Mouse (Mus musculus): ENCODE results near the gene Ahnak2.

Ahnak2 gene

DNA sequence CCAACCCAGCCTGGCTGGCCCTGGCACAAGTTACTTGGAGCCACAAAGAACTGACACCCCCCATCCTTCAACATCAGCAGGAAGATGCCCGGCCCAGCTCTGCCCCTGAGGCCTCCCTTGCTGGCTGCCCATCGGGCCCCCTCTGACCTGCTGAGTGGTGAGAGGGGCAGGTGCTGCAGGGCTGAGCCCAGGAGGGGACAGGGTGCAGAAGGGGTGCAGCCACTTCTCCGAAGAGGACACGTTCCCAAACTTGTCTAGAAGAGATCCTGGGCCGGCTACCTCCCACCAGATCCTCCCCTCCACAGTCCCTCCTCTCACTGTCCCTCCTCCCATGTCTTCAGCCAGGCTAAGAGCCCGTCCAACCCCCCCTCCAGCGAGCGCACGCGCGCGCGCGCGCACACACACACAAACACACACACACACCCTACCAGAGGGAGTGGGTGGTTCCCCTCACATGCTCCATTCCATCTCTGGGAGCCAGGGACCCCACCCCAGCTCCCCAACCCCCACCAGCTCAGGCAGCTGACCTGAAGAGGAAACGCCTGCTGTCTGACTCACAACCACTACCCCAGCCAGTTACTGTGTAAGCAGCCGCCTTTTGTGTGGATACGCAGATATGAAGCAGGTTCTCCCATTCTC, 6.9 kb downstream of the Ahnak2 start:
- DNase-seq = no peak

DNA sequence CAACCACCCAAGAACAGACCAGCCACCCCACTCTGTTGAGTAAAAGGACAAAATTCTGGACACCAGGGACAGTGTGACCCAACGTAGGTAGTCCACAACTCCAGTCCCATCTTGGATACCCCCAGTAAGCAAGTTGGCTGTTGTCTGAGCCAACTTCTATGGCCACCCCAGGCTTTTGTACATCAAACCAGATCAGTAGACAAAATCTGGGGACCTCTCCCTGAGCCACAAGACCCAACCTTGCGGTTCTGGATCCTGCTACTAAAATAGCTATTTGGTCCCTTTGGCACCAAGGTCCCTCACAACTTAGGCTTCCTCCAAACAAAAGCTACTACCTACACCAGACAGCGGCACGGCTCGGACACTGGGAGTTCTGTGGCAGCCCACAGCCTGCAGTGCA, 7.5 kb downstream of the Ahnak2 start:
- DNase-seq = no peak

DNA sequence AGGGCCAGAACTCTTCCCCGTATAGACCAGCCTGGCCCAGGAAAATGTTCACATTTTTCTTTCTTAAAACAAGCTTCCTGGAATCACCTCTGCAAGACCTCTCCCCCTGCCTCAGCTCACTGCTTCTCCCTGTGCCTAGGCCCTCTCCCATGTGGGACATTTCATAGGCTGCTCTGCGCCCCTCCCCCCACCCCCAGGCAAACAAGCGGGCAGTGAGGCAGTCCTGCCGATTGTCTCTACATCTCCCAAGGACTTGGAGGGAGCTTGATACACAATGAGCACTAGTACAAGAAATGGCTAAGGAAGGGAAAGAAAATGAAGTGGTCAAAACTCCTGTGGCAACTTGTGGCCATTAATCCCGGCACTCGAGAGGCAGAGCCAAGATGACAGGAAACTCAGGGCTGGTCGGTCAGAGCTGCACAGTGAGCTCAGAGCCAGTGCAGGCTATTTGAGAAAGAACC, 8.1 kb downstream of the Ahnak2 start:
- DNase-seq = no peak

DNA sequence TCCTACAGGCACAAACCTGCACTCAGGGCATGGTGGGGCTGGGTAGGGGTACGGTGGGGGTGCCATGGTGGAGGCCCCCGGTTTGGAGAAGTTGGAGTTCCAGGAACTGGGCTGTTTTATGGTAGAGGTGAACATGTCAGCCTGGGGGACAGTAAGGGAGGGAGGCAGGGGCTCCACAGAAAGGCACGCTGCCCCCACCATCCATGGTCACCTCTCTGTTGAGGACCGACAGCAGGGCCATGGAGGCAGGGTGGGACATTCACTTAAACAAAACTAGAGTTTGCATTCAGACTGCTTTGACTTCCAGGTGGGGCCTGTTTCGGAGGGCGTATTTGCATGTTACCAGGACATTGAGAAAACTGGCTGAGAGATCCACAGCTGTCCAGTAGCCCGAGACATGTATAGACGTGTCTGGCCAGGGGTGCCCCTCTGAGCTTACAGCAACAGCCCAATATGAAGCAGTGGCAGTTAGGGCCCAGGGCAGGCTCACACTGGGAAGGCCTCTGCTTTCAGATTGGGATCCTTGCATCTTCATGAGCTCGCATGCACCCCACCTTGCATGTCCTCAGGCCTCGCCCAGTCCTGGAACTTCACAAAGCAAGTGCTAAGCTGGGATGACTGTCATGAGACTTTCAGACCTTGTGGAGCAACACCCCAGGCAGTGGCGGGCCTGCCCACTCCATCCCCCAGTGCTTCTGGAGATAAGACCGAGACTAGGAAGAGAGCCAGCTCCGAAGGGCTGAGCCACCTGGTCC, 8.7 kb downstream of the Ahnak2 start:
- DNase-seq = no peak

DNA sequence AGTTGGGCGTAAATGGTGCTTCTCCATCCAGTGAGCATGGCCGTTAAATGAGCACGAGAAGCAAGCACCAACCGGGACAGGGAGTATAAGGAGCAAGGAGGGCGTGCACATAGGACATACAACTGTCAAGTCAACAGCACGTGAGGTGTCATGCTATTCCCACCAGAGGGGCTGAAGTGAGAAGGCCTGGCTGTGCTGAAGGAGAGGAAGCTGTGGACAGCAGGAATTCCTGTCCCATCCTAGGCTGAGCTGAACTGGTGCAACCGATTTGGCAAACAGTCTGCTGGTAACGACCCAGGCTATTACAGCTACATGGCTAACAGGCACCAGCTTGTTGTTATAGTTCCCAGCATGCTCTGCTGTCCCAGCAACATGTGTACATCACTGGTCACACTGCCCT, 11.4 kb downstream of the Ahnak2 start:
- no peak for DNase-seq

DNA sequence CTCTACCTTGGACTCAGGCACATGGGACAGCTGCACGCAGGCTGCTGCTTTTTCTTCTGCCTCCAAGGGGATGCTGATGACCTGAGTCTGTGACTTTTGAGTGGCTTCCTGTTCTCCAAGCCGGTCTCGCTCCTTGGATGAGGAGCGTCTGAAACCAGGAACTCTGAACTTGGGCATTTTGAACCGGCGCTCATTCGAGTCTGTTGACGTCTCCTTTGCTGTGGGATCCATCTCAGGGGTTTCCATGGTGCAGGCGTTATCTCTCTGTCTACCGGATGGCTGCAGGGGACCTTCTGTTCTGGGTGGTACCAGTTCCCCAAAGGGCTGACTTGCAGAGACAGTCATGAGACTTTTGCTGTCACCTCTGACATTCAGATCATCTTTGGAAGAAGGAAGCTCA, 28.0 kb downstream of the Ahnak2 start:
- DNase-seq = no peak

DNA sequence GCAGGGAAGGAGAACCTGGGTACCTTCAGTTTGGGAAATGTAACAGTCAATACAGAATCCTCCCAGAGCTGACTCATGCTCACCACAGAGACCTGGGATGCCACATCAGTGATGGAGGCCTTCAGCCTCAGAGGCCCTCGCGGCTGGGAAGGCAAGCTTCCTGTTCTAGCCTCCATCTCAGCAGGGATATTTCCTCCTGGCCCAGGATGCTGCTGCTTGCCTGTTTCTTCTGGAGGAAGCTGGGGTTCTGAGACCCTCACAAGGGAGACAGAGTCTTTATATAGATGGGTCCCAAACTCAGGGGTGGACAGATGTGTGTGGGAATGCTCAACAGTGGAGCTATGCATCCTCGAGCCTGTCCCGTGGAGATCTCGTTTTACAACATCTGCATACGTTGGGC, 28.4 kb downstream of the Ahnak2 start:
- DNase-seq = no peak

DNA sequence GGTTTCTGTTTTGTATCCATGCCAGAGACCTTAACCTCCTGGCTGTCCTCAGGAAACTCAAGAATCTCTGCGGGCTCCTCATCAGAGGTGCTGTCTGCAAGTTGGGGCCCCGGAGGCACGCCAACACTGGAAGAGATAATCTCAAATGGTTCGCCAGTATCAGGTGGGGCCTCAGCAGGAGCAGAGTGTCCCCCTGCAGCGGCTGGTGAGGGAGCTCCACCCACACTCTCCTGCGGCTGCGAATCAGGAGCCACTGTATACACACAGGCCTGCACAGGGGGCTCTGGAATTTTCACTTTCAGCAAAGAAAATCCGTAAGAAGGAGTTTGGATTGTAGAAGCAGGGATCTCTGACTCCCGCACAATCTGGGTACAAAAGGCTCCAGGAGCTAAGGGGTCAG, 29.1 kb downstream of the Ahnak2 start:
- DNase-seq = no peak

DNA sequence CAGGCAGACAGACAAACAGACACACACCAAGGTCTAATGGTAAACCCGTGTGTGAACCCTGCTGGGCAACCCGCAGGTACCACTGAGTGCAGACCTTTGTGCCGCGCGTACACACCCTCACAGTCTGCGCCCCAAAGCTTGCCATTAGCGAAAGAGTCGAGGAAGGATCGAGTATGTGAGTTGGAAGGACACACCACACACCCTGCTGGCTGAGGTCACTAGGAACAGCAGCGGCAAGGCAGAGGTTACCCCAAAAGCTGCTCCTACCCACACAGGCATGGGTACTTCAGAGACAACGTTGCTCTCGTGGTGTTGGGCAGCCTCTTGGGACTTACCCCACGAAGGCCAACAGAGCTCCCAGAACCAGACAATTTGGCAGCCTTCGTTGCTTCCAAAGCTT, 30.2 kb downstream of the Ahnak2 start:
- DNase-seq = no peak

DNA sequence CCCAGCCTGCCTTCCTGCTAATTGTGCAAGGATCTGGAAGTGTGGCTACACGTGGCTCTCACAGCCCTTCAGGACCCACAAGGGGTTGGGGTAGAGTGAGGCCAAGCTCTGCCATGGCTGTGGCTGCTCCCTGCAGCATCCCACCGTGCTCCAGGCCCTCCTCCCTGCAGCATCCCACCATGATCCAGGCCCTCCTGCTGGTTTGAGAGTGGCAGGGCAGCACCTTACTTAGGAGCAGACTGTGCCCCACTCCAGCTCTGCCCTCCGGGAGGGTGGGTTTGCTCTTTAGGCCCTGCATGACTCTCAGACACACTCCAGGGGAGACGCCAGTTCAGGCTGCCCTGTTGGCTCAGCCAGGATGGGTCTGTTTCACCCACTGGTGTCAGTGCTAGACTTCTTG, 32.1 kb downstream of the Ahnak2 start:
- no peak for DNase-seq

DNA sequence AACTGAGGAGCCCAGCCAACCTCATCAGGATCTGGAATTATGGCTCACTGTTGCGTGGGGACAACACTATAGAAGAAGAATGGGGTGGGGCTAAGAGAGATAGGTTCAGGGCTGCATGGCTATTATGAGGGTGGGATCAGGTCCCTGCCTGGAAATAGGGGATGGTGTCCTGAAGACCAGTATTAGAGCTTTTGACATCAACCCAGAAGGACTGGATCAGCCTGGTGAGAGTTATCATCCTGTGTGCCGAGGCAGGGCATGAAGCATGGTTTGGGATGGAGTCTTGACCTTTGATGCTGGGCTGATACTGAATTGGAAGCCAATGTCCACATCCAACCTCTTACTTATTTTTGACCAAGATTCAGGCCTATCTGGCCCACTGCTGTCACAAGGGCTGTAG, 32.7 kb downstream of the Ahnak2 start:
- DNase-seq = no peak

DNA sequence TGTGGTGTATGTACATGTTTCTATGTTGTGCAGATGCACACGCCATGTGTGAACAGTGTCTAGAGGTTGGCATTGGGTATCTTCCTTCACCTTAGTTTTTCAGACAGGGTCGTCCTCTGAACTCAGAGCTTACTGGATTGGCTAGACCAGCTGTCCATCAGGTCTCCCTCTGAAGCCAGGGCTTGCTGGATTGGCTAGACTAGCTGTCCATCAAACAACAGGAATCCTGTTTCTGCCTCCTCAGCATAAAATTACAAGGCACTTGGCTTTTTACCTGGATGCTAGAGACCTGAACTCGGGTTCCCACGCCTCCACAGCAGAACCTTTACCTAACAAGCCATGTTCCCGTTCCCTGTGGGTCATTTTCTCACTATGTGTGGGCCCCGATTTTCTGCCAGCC, 33.4 kb downstream of the Ahnak2 start:
- DNase-seq = no peak

DNA sequence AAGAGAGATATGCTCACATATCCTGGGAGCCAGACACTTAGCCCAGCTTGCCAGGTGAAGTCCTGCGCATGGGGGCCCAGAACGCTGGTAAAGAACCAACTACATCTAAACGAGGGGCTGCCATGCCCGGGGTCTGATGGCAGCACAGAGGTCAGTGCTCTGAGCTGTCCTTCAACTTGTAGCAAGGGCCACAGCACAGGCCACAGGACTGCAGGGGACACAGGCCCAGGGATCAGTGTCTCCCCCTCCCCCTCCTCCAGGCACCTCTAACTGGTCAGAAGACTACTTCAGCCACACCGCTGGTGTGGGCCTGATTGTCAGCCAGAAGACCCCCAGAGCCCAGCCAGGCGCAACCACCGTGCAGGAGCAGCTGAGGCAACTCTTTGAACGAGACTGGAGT, 34.3 kb downstream of the Ahnak2 start:
- no peak for DNase-seq

DNA sequence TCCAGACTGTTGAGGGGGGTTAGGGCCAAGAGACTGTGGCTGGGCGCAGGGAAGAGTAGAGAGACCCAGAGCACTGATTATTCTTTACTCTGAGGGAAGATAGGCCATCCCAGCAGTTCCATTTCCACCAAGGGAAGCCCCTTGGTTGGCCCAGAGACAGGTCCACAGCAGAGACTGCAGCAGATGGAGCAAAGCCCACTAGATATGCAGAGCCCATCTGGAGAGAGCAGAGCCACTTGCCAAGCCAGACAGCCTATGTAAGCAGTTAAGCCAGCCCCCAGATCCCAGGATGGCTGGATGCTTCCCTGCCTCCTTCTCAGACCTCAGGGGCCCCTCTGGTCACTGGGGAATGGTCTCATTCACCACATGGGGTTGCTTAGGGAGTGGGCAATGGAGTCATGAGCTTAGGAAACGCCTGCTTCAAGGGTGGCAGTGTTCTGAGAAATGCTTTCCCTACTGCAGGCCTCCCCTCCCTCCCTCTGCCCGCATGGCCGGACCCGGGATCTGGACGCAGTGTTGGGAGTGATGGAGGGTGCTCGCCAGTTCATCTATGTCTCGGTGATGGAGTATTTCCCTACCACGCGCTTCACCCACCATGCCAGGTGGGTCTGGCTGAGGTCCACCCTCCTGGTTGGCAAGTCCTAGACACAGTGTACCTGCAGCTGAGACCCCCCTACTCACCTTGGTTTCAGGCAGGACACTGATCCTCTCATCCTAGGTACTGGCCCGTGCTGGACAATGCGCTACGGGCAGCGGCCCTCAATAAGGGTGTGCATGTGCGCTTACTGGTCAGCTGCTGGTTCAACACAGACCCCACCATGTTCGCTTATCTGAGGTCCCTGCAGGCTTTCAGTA, 35.2 kb downstream of the Ahnak2 start:
- no peak for DNase-seq

DNA sequence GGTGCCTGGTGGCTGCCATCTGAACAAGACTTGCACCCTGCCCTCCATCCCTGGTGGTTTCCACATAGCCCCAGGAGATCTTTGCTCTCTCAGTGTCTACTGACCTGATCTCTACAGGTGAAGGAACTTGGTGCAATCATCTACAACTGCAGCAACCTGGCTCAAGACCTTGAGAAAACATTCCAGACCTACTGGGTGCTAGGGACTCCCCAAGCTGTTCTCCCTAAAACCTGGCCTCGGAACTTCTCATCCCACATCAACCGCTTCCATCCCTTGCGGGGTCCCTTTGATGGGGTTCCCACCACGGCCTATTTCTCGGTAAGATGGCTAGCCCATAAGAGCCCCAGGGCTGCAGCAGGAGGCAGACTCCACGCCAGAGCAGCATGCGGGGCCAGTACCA, 35.9 kb downstream of the Ahnak2 start:
- no peak for DNase-seq

DNA sequence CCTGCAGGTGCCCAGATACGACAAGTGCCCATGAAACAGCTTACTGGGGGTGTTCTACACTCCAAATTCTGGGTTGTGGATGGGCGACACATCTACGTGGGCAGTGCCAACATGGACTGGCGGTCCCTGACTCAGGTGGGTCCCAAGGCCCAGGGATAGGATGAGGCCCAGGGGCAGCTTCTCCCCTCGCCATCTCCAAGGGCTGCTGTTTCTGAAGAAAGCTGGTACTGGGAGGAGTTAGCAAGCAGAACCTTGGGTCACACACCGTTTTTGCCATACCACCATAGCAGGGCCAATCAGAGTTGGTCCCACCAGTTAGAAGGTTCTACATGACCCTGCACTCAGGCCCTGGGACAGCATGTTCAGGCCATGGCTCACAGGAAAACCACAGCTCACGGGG, 37.5 kb downstream of the Ahnak2 start:
- no peak for DNase-seq

DNA sequence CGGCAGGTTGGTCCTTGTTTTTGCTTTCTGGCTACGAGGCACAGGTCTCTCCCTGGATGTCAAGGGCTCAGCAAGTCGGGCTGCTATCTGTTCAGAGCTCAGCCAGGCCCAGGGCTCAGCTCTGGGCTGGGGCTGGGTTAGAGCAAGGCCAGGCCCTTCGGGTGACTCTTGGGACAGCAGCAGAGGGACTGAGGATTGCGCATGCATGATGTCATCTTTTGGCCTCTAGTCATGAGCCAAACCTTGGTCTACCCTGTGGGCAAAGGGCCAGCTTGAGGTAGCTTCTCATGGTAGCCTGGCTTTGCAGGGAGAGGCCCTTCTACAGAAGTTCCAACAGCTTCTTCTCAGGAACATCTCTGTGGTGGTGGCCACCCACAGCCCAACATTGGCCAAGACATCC, 38.3 kb downstream of the Ahnak2 start:
- no peak for DNase-seq

DNA sequence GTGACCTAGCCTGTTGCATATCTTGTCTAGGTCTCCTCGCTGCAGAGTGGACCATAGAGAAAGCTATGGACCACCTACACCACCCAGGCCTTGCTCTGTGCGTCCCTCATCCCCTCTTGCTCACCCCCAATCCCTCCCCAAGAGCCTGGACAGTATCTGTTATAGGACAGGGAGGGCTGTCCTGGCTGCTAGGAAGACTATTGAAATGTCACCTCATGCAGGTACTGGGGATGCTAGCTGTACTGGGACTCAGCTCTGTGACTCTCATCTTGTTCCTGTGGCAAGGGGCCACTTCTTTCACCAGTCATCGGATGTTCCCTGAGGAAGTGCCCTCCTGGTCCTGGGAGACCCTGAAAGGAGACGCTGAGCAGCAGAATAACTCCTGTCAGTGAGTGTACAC, 39.3 kb downstream of the Ahnak2 start:
- DNase-seq = no peak

DNA sequence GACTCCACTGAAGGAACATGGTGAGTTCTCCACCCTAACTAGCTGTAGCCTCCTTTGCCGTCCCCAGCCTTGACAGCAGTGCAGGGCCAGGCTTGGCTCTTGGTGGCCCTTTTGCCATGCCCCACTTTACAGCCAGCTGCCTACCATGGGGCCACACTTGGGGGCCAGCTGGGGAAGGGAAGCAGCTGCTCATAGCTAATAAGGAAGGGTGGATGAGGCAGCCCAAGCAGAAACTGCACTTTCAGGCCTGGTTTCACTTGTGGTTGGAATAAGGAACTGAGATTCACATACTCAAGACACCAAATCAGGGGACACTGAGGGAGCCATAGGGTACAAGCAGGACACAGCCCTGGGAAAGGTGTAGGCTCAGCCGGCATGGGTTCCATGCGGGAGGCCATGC, 40.4 kb downstream of the Ahnak2 start:
- no peak for DNase-seq

DNA sequence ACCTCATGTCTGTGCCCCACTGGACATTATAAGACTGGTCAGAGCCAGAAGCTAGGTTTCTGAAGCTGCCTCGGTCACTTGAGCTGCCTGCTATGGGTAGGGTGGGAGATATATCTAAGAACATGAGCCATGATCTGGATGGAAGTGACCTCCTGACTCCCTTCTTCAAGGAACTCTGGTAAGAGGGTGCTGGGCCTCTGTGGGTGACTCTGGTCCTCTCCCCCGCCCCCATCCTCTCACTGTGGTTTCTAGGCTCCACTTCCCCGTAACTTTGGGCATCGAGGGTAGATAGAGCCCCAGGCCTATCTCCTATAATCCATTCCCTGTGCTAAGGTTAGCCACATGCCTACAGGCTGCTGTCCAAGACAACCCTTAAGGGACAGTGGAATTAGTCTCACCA, 41.0 kb downstream of the Ahnak2 start:
- DNase-seq = no peak

DNA sequence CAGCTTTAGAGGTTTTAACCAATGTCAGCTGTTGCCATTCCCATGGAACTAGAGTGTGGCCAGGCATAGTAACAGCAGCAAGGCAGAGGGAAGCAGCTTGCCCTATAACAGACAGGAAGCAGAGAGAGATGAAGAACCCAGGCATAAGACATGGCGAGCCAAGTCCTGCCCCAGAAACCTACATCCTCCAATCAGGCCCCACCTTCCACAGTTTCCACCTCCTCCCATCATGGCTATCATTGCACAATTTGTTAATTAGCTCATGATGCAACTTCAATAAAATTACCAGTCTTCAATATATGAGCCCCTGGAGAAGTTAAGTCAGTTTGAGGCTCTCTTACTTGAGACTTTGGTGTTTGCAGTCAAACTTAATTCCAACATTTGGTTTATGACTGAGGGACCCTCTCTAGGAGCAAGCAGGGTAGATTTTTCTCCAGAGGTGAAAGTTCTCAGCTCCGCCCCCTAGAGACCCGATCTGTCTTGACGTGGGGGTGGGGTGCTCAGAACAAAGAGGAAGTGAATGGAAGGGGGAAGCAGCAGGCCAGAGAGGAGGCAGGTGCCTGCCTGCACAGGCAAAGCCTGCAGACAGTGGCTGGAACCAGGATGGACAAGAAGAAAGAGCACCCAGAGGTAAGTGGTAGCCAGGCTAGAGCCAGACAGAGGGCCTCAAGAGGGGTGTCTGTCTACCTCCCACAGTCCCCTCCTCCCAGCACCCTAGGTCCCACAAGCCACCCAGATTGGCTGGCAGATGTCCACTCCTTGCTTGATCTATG, 42.1 kb downstream of the Ahnak2 start, which contains the start of gene Pld4:
TSS of gene Pld4 (plus strand) at position 502 of the 773 bp plus-strand sequence.
- no peak for DNase-seq

DNA sequence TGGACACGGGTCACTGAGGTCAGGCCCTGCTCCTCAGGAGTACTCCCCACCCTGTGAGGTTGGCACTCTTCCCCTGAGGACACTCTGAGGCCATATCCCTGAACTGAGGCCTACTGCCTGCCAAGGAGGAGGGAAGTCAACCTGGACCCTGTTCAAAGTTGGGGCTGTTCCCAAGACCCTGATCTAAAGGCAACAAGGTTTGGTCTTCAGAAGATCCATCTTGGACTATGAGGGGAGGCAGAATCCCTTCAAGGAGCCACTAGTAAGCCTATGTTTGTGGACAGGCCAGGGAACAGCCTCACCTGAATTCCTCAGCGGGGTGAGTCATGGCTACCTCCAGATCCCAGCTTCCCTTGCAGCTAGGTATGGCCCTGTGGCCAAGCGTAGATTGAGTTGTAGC, 43.0 kb downstream of the Ahnak2 start:
- no peak for DNase-seq

DNA sequence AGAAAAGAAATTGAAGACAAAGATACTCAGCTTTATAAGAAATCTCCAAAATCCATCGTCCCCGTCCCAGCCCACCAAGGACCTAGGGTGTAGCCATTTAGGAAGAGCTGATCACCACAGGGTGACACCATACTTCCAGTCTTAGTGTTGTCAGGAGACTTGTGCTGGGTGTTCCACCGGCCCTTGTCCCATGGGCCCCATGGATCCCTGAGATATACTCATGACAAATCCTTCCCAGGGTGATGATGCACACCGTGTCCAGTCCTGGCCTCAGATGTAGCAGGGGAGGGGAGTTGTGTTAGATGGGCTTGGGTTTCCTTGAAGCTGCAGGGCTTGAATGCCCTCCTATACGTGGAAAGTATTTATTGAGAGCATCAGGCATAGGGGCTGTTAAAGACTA, 44.6 kb downstream of the Ahnak2 start:
- DNase-seq = no peak
